Mouse (Mus musculus): ENCODE data around the gene Psme3. TPM values are rescaled to one million over a fixed set of nuclear protein-coding genes. Genes with fewer than 3 reads are reported as not detected.

The Psme3 gene
- polyA plus RNA-seq, 1 experiment from 2014 or later, result 120 TPM

DNA sequence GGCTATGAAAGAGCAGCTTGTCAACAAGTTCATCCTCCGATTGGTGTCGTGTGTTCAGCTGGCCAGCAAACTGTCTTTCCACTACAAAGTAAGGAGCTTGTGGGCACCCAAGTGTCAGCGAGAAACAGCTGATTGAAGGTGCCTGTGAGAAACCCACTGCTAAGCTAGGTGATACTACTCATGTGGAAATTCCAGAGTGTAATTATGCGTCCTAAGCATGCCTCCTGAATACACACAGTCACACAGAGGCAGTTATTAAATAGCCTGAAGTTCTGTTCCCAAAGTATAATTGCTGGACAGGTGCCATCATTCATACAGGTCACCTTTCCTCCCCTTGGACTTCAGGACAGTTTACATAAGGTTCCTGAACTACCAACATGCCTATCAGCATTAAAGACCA, 32.2 kb upstream of the Psme3 start:
- Histone ChIP-seq H3K27ac (no peak overlapping the region), H3K36me3 (replicated peaks) (peaks cover 4% of the 10 kb centered on the region; the same call in 1 of the 2 replicates), H3K9ac (no peak overlapping the region), H3K4me1 (peaks cover 6% of the 10 kb centered on the region), H3K4me3 (no peak overlapping the region), H3K27me3 (replicated peaks) (no peaks in the 10 kb centered on the region), H3K4me2 (no peak overlapping the region), H3K9me3 (no peaks in the 10 kb centered on the region)
- ATAC-seq (replicated peaks), result no peak
- 82% methylated on average over 4 of the region's 4 CpGs for WGBS

- WGBS, result 85% methylated on average over 9 of the region's 9 CpGs
- no peak overlapping the region for H3K9ac ChIP-seq
- H3K36me3 ChIP-seq (replicated peaks), result peaks cover 27% of the 10 kb centered on the region
- H3K27me3 ChIP-seq (replicated peaks), result no peaks in the 10 kb centered on the region
- no peaks in the 10 kb centered on the region for H3K4me1 ChIP-seq
- ATAC-seq (replicated peaks), result no peak
- H3K4me2 ChIP-seq, result no peak overlapping the region
- no peaks in the 10 kb centered on the region for H3K9me3 ChIP-seq
- H3K27ac ChIP-seq, result no peak overlapping the region
- H3K4me3 ChIP-seq, result no peak overlapping the region
Measured at GRCm38 (mm10) chr11:101287306-101287705, 28.7 kb upstream of the Psme3 start.

- Histone ChIP-seq H3K36me3 (replicated peaks) (peaks cover 34% of the 10 kb centered on the region), H3K4me3 (no peak overlapping the region), H3K4me2 (no peak overlapping the region), H3K27ac (no peak overlapping the region), H3K27me3 (replicated peaks) (no peaks in the 10 kb centered on the region), H3K4me1 (no peaks in the 10 kb centered on the region), H3K9me3 (no peaks in the 10 kb centered on the region), H3K9ac (no peak overlapping the region)
- ATAC-seq (replicated peaks), result no peak
- 97% methylated on average over 8 of the region's 8 CpGs for WGBS
Measured at GRCm38 (mm10) chr11:101291231-101291630, 24.8 kb upstream of the Psme3 start.

GRCm38 (mm10) chr11:101295191-101295590, 20.8 kb upstream of the Psme3 start:
- H3K4me2 ChIP-seq, result no peak overlapping the region
- no peaks in the 10 kb centered on the region for H3K9me3 ChIP-seq
- 92% methylated on average over 8 of the region's 8 CpGs for WGBS
- no peak for ATAC-seq (replicated peaks)
- H3K27me3 ChIP-seq (replicated peaks), result no peaks in the 10 kb centered on the region
- H3K9ac ChIP-seq, result no peak overlapping the region
- peaks cover 25% of the 10 kb centered on the region for H3K36me3 ChIP-seq (replicated peaks)
- H3K4me1 ChIP-seq, result peaks cover 3% of the 10 kb centered on the region
- H3K4me3 ChIP-seq, result no peak overlapping the region
- no peak overlapping the region for H3K27ac ChIP-seq

DNA sequence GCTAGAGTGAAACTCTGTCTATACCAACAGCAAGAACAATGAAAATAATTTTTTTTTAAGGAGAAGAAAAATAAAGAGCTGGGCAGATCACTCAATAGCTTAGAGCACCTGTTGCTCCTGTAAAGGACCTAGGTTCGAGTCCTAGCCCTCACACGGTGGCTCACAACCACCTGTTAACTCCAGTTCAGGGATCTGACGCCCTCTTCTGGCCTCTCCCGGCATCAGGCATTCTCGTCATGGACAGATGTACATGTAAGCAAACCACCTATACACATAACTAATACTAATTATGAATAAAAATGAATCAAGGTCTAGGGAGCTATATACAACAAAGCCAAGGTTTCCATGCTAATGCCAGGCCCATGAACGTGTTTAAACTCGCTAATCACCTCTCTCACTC, 15.1 kb upstream of the Psme3 start:
- H3K4me2 ChIP-seq, result peak overlapping the region; percentile 97
- H3K9me3 ChIP-seq, result no peaks in the 10 kb centered on the region
- H3K9ac ChIP-seq, result peak overlapping the region; percentile 85; the same call in 1 of the 2 replicates
- no peaks in the 10 kb centered on the region for H3K27me3 ChIP-seq (replicated peaks)
- WGBS, result 67% methylated on average over 7 of the region's 7 CpGs
- peak overlapping the region; percentile 93 for H3K4me3 ChIP-seq
- H3K4me1 ChIP-seq, result peaks cover 21% of the 10 kb centered on the region
- peaks cover 5% of the 10 kb centered on the region; the same call in 1 of the 2 replicates for H3K36me3 ChIP-seq (replicated peaks)
- no peak for ATAC-seq (replicated peaks)
- H3K27ac ChIP-seq, result no peak overlapping the region

- 17% methylated on average over 26 of the region's 26 CpGs for WGBS
- Histone ChIP-seq H3K4me2 (peak overlapping the region; percentile 97), H3K36me3 (replicated peaks) (0 out of 2 replicates have a peak, but pooled peaks cover 4% of the 10 kb centered on the region), H3K9ac (peak overlapping the region; percentile 85), H3K4me1 (peaks cover 21% of the 10 kb centered on the region), H3K4me3 (peak overlapping the region; percentile 93), H3K27me3 (replicated peaks) (no peaks in the 10 kb centered on the region), H3K9me3 (no peaks in the 10 kb centered on the region), H3K27ac (peak overlapping the region; percentile 77)
- ATAC-seq (replicated peaks), result peak; percentile 60; the same call in 1 of the 2 replicates
Measured at GRCm38 (mm10) chr11:101301299-101302003, 14.6 kb upstream of the Psme3 start.

GRCm38 (mm10) chr11:101302004-101302798, 13.8 kb upstream of the Psme3 start, which contains the start of gene Becn1:
Becn1 (minus strand) TSS chr11:101302286.
- 7% methylated on average over 39 of the region's 39 CpGs for WGBS

GRCm38 (mm10) chr11:101307744-101308143, 8.3 kb upstream of the Psme3 start:
- no peaks in the 10 kb centered on the region for H3K36me3 ChIP-seq (replicated peaks)
- no peak overlapping the region for H3K4me2 ChIP-seq
- 30% methylated on average over 5 of the region's 5 CpGs for WGBS
- H3K4me3 ChIP-seq, result no peak overlapping the region
- no peak for ATAC-seq (replicated peaks)
- H3K9ac ChIP-seq, result no peak overlapping the region
- H3K27me3 ChIP-seq (replicated peaks), result 0 out of 2 replicates have a peak, but pooled peaks cover 3% of the 10 kb centered on the region
- no peak overlapping the region for H3K27ac ChIP-seq
- H3K9me3 ChIP-seq, result no peaks in the 10 kb centered on the region
- no peaks in the 10 kb centered on the region for H3K4me1 ChIP-seq

More at GRCm38 (mm10) chr11:101302004-101302798, 13.8 kb upstream of the Psme3 start, which contains the start of gene Becn1:
- H3K4me3 ChIP-seq, result peak within 1 kb of the TSS; percentile 93
- peak; percentile 94 for ATAC-seq (replicated peaks)
- no peaks in the 10 kb centered on the region for H3K9me3 ChIP-seq
- H3K27ac ChIP-seq, result peak within 1 kb of the TSS; percentile 77
- H3K36me3 ChIP-seq (replicated peaks), result 0 out of 2 replicates have a peak, but pooled peaks cover 4% of the 10 kb centered on the region
- no peaks in the 10 kb centered on the region for H3K27me3 ChIP-seq (replicated peaks)
- H3K4me2 ChIP-seq, result peak within 1 kb of the TSS; percentile 97
- peaks cover 21% of the 10 kb centered on the region for H3K4me1 ChIP-seq
- peak within 1 kb of the TSS; percentile 85 for H3K9ac ChIP-seq

DNA sequence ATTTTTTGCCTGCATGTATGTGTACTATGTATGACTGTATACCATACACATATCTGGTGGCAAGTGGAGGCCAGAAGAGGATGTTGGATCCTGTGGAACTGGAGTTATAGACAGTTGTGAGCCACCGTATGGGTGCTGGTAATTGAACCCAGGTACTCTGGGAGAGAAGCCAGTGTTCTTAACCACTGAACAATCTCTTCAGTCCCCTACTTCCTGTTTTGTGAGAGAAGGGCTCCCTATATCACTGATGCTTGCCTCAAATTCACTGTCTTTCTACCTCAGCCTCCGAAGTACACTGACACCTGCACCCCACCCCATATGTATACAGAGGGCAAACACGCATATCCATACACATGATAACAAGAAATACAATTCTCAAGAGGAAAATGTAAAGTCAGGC, 4.9 kb upstream of the Psme3 start:
- Histone ChIP-seq H3K27ac (no peak overlapping the region), H3K4me3 (no peak overlapping the region), H3K4me1 (0 out of 2 replicates have a peak, but pooled peaks cover 2% of the 10 kb centered on the region), H3K36me3 (replicated peaks) (no peaks in the 10 kb centered on the region), H3K27me3 (replicated peaks) (0 out of 2 replicates have a peak, but pooled peaks cover 3% of the 10 kb centered on the region), H3K4me2 (no peak overlapping the region), H3K9me3 (no peaks in the 10 kb centered on the region), H3K9ac (no peak overlapping the region)
- WGBS, result 91% methylated on average over 3 of the region's 3 CpGs
- ATAC-seq (replicated peaks), result no peak

DNA sequence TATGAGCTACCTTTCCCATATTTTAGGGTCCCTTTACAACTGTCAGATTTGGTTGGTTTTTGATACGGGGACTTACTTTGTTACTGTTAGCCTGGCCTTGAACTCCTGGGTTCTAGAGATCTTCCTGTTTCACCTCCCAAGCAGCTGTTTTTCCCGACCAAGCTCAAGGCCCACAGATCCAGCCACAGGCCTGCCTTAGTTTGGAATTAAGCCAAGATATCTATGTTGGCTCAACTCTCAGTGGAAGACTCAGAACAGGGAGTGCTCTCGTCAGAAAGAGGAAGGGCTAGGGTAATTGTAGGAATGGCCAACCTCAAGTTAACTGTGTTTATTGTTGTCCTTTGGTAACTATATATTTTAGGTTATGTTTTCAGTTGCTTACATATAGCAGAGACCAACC, 3.9 kb upstream of the Psme3 start:
- Histone ChIP-seq H3K27me3 (replicated peaks) (0 out of 2 replicates have a peak, but pooled peaks cover 3% of the 10 kb centered on the region), H3K4me3 (no peak overlapping the region), H3K4me1 (peaks cover 8% of the 10 kb centered on the region), H3K9ac (no peak overlapping the region), H3K36me3 (replicated peaks) (no peaks in the 10 kb centered on the region), H3K9me3 (no peaks in the 10 kb centered on the region), H3K4me2 (no peak overlapping the region), H3K27ac (no peak overlapping the region)
- ATAC-seq (replicated peaks), result no peak
- WGBS, result 81% methylated on average over 3 of the region's 3 CpGs

DNA sequence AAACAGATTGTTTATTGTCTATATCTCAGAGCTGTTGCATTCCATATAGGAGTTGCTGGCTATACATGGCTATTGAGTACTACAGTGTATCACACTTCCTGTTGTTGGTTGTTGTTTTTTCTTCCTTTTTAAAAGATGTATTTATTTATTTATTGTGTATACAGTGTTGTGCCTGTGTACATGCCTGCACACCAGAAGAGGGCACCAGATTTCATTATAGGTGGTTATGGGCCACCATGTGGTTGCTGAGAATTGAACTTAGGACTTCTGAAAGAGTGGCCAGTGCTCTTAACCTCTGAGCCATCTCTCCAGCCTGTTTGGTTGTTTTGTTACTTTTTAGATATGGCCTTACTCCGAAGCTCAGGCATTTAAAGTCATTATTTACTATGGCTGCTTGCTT, 1.4 kb upstream of the Psme3 start:
- no peaks in the 10 kb centered on the region for H3K27me3 ChIP-seq (replicated peaks)
- H3K9me3 ChIP-seq, result no peaks in the 10 kb centered on the region
- H3K36me3 ChIP-seq (replicated peaks), result peaks cover 7% of the 10 kb centered on the region; the same call in 1 of the 2 replicates
- H3K4me2 ChIP-seq, result no peak overlapping the region
- H3K9ac ChIP-seq, result no peak overlapping the region
- peaks cover 18% of the 10 kb centered on the region for H3K4me1 ChIP-seq
- no peak overlapping the region for H3K27ac ChIP-seq
- 93% methylated on average over 1 of the region's 1 CpGs for WGBS
- no peak for ATAC-seq (replicated peaks)
- no peak overlapping the region for H3K4me3 ChIP-seq

DNA sequence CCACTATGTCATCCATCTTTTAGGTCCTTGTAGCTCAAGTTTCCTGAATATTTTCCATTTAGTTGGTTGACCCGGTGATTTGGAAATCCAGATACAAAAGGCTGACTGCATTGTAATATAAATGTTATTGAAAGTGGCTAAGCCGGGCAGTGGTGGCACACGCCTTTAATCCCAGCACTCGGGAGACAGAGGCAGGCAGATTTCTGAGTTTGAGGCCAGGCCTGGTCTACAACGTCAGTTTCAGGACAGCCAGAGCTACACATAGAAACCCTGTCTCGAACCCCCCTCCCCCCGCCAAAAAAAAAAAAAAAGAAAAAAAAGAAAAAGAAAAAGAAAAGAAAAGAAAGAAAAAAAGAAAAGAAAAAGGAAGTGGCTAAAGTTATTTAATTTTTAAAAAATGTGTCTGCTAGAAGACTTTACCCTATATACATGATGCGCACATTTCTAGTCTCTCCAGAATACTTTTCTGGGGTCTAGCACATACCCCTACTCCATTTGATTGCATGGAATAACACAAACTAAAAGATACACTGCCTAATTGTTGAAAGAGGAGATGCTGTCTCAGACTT, 847 bp upstream of the Psme3 start:
- H3K9me3 ChIP-seq, result no peaks in the 10 kb centered on the region
- peak overlapping the region; percentile 96 for H3K4me3 ChIP-seq
- ATAC-seq (replicated peaks), result no peak
- H3K36me3 ChIP-seq (replicated peaks), result peaks cover 13% of the 10 kb centered on the region; the same call in 1 of the 2 replicates
- no peaks in the 10 kb centered on the region for H3K27me3 ChIP-seq (replicated peaks)
- H3K27ac ChIP-seq, result peak overlapping the region; percentile 85
- H3K4me2 ChIP-seq, result peak overlapping the region; percentile 92
- WGBS, result 80% methylated on average over 8 of the region's 8 CpGs
- H3K9ac ChIP-seq, result peak overlapping the region; percentile 96
- peaks cover 18% of the 10 kb centered on the region for H3K4me1 ChIP-seq

Measured in midbrain, embryonic 15.5 days (tissue).